8 mouse cellular contexts compared by ENCODE assay signal in genomic region chr14:31128101-31128825, GRCm38 (mm10). TPM values are rescaled to one million over a fixed set of nuclear protein-coding genes. Genes with fewer than 3 reads are reported as not detected.
DNase-seq lines count a peak whose midpoint lies in the region; ATAC-seq lines count a peak whose summit lies in the region.

No protein-coding gene starts in this region.

- peak; percentile 19 for DNase-seq in right cerebral cortex, adult 18-20 months
- DNase-seq in right cerebral cortex, postnatal 4 days = no peak
- DNase-seq in adrenal gland, postnatal 36 days = peak; percentile 67 to 68
- DNase-seq in intestine, embryonic 14.5 days (ENCODE audit: low spot score) = no peak
- peak; percentile 77 for DNase-seq in naive thymus-derived CD4-positive, alpha-beta T cell, adult 2 months (ENCODE audit: low read depth)
- DNase-seq in left cerebral cortex, adult 8-10 months (ENCODE audit: low spot score in 2 of 2) = no peak

- H3K4me1 ChIP-seq in forebrain, embryonic 16.5 days (replicated peaks; ENCODE audit: control insufficient read depth, insufficient read depth, low read length) = peaks cover 50% of the 10 kb centered on the region
- H3K4me1 ChIP-seq in intestine, embryonic 14.5 days (replicated peaks; ENCODE audit: control insufficient read depth, insufficient read depth, low read length) = peaks cover 22% of the 10 kb centered on the region
- H3K4me1 ChIP-seq in liver, embryonic 15.5 days (replicated peaks) = peaks cover 81% of the 10 kb centered on the region

- no peaks in the 10 kb centered on the region for H3K9me3 ChIP-seq in forebrain, embryonic 16.5 days (ENCODE audit: control insufficient read depth, low read length)
- H3K9me3 ChIP-seq in intestine, embryonic 14.5 days (ENCODE audit: control insufficient read depth, low read length) = no peaks in the 10 kb centered on the region
- H3K9me3 ChIP-seq in liver, embryonic 15.5 days (replicated peaks) = no peaks in the 10 kb centered on the region

- H3K27me3 ChIP-seq in forebrain, embryonic 16.5 days (replicated peaks; ENCODE audit: control insufficient read depth, insufficient read depth, low read length) = no peaks in the 10 kb centered on the region
- H3K27me3 ChIP-seq in intestine, embryonic 14.5 days (replicated peaks; ENCODE audit: control insufficient read depth, insufficient read depth, low read length) = no peaks in the 10 kb centered on the region
- H3K27me3 ChIP-seq in liver, embryonic 15.5 days = no peaks in the 10 kb centered on the region

- WGBS in forebrain, embryonic 16.5 days = 1% methylated on average over 23 of the region's 23 CpGs
- WGBS in intestine, embryonic 14.5 days = 2% methylated on average over 23 of the region's 23 CpGs
- WGBS in liver, embryonic 15.5 days (ENCODE audit: insufficient replicate concordance) = 1% methylated on average over 23 of the region's 23 CpGs

- peak overlapping the region; percentile 90 for H3K4me3 ChIP-seq in forebrain, embryonic 16.5 days (replicated peaks; ENCODE audit: low read length)
- peak overlapping the region; percentile 89 for H3K4me3 ChIP-seq in intestine, embryonic 14.5 days (ENCODE audit: low read depth, low read length)
- H3K4me3 ChIP-seq in liver, embryonic 15.5 days (replicated peaks) = peak overlapping the region; percentile 75

- H3K36me3 ChIP-seq in forebrain, embryonic 16.5 days (ENCODE audit: control insufficient read depth, insufficient read depth) = no peaks in the 10 kb centered on the region
- H3K36me3 ChIP-seq in intestine, embryonic 14.5 days (ENCODE audit: control insufficient read depth, insufficient read depth, low read length) = peaks cover 11% of the 10 kb centered on the region
- peaks cover 22% of the 10 kb centered on the region for H3K36me3 ChIP-seq in liver, embryonic 15.5 days (replicated peaks)

- peak overlapping the region; percentile 81 for H3K27ac ChIP-seq in forebrain, embryonic 16.5 days (ENCODE audit: low read length)
- H3K27ac ChIP-seq in intestine, embryonic 14.5 days (ENCODE audit: low read depth) = peak overlapping the region; percentile 72
- peak overlapping the region; percentile 87 for H3K27ac ChIP-seq in liver, embryonic 15.5 days (replicated peaks)

- ATAC-seq in forebrain, embryonic 16.5 days = peak; percentile 4; the same call in 1 of the 2 replicates
- ATAC-seq in intestine, embryonic 14.5 days (replicated peaks; ENCODE audit: low FRiP score, low TSS enrichment, low read depth) = peak; percentile 1; the same call in 1 of the 2 replicates
- peak; percentile 13 for ATAC-seq in liver, embryonic 15.5 days (ENCODE audit: insufficient read depth)

- peak overlapping the region; percentile 81 for H3K9ac ChIP-seq in forebrain, embryonic 16.5 days (replicated peaks; ENCODE audit: low read depth, low read length)
- H3K9ac ChIP-seq in intestine, embryonic 14.5 days (ENCODE audit: low read length) = peak overlapping the region; percentile 79
- H3K9ac ChIP-seq in liver, embryonic 15.5 days = peak overlapping the region; percentile 83

- H3K4me2 ChIP-seq in forebrain, embryonic 16.5 days (ENCODE audit: low read length) = peak overlapping the region; percentile 98
- peak overlapping the region; percentile 96 for H3K4me2 ChIP-seq in intestine, embryonic 14.5 days (ENCODE audit: low read length)
- peak overlapping the region; percentile 100 for H3K4me2 ChIP-seq in liver, embryonic 15.5 days

RNA-seq across cellular contexts. Expression of gene Smim4, which starts 0.5 kb away (rescaled TPM):
- total RNA-seq in adrenal gland, postnatal 36 days (2021) = 10 to 100 TPM; 50.5 to 85.0 TPM
- 62.7 and 64.1 TPM in 2 replicates for polyA plus RNA-seq in forebrain, embryonic 16.5 days (2015; fragmentation: Nextera tagmentation; extraction: Ambion mirVana)
- 91.3 and 94.4 TPM in 2 replicates for polyA plus RNA-seq in intestine, embryonic 14.5 days (2014; fragmentation: Nextera tagmentation; extraction: Ambion mirVana)
- polyA plus RNA-seq in liver, embryonic 15.5 days (2015; fragmentation: Nextera tagmentation; extraction: Ambion mirVana) = 49.9 and 60.7 TPM in 2 replicates
- 10 to 100 TPM; 26.5 to 30.6 (median 28.0) TPM for total RNA-seq in left cerebral cortex, adult 8-10 months (2022)

RNA-seq across cellular contexts. Expression of gene Nt5dc2, which starts 2.6 kb away (rescaled TPM):
- total RNA-seq in adrenal gland, postnatal 36 days (2021) = 10 to 100 TPM; 24.0 to 29.3 TPM
- 146 and 165 TPM in 2 replicates for polyA plus RNA-seq in forebrain, embryonic 16.5 days (2015; fragmentation: Nextera tagmentation; extraction: Ambion mirVana)
- 308 and 365 TPM in 2 replicates for polyA plus RNA-seq in intestine, embryonic 14.5 days (2014; fragmentation: Nextera tagmentation; extraction: Ambion mirVana)
- 167 and 213 TPM in 2 replicates for polyA plus RNA-seq in liver, embryonic 15.5 days (2015; fragmentation: Nextera tagmentation; extraction: Ambion mirVana)
- total RNA-seq in left cerebral cortex, adult 8-10 months (2022) = 1 to 10 TPM; 3.0 to 4.1 (median 3.8) TPM

RNA-seq across cellular contexts. Expression of gene Stab1, which starts 40.2 kb away (rescaled TPM):
- total RNA-seq in adrenal gland, postnatal 36 days (2021) = 10 to 100 TPM; 61.7 to 88.5 TPM
- polyA plus RNA-seq in forebrain, embryonic 16.5 days (2015; fragmentation: Nextera tagmentation; extraction: Ambion mirVana) = 13.0 and 13.9 TPM in 2 replicates
- 35.8 and 41.0 TPM in 2 replicates for polyA plus RNA-seq in intestine, embryonic 14.5 days (2014; fragmentation: Nextera tagmentation; extraction: Ambion mirVana)
- 22.0 and 27.4 TPM in 2 replicates for polyA plus RNA-seq in liver, embryonic 15.5 days (2015; fragmentation: Nextera tagmentation; extraction: Ambion mirVana)
- 10 to 100 TPM; 18.7 to 28.1 (median 22.2) TPM for total RNA-seq in left cerebral cortex, adult 8-10 months (2022)

Comparison
In these comparisons a context has a peak if more than half of its experiments do, and no peak if none do; other contexts are left out.
1. DNase-seq: peak in right cerebral cortex, adult 18-20 months (single experiment), adrenal gland, postnatal 36 days (2 of 2) and naive thymus-derived CD4-positive, alpha-beta T cell, adult 2 months (single experiment); none in right cerebral cortex, postnatal 4 days (single experiment), intestine, embryonic 14.5 days (single experiment) and left cerebral cortex, adult 8-10 months (0 of 2).
2. Peak in every context shown above with its lines, with median percentiles within 50 percentile points of each other: ATAC-seq, H3K27ac ChIP-seq, H3K4me2 ChIP-seq, H3K4me3 ChIP-seq and H3K9ac ChIP-seq.